Mouse (Mus musculus): Measurements from ENCODE around the gene Trir.

DNA sequence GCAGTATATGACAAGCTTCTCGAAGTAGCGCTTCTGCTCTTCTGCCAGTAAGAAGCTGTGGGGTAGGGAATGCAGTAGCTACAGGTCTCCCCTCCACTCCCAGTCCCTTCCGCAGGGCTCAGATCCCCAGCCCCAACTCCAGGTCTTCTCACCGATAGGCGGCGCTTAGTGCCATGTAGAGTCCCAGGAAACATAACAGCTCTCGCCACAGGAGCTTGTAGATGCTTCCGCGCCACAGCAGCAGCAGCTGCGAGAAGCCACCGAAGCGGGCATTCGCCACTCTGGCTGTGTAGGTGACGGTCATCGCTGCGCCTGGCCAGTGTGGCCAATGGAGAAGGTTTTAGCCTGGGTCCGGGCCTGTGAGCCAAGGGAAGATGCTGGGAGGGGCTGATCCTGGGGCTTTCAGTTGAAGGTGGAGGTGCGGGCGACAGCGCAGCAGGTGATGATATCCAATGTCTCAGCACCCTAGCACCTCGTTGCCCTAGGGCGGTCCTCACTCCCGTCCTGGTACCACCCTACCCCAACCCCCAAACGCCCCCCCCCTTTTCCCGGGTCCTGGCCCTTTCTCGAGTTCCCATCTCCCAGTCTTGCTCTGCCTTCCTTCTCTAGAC, 13.3 kb upstream of the Trir start:
- no peak for TF ChIP-seq POLR2A (IDR thresholded peaks at IDR 0.05; ENCODE audit: insufficient read length, low read depth)
- TF ChIP-seq TCF12 (IDR thresholded peaks at IDR 0.05; ENCODE audit: insufficient read depth, poor library complexity, severe bottlenecking): no peak
- no peak for TF ChIP-seq POLR2AphosphoS2 (IDR thresholded peaks at IDR 0.05; ENCODE audit: insufficient read length, low read depth)
- no peak for TF ChIP-seq E2F4 (IDR thresholded peaks at IDR 0.05; ENCODE audit: insufficient read depth)
- TF ChIP-seq MYOG (IDR thresholded peaks at IDR 0.05; ENCODE audit: control insufficient read depth in 1 of 3, insufficient read depth in 1 of 3, insufficient read length in 2 of 3, low read depth in 2 of 3): peak in 1 of 3 experiments; percentile 16
- TF ChIP-seq USF1 (IDR thresholded peaks at IDR 0.05; ENCODE audit: low read depth): no peak
- no peak for TF ChIP-seq MYOD1 (IDR thresholded peaks at IDR 0.05; ENCODE audit: control insufficient read depth in 1 of 3, insufficient read length in 2 of 3, low read depth in 2 of 3)

Data from myocyte (in vitro differentiated cells).